Mouse (Mus musculus): ENCODE data around the gene Apopt1.

Apopt1 gene

GRCm38 (mm10) chr12:111681305-111681704, 31.8 kb upstream of the Apopt1 start:
- no peak for DNase-seq

GRCm38 (mm10) chr12:111682003-111682402, 31.1 kb upstream of the Apopt1 start:
- DNase-seq: no peak

- DNase-seq: no peak
Observed at GRCm38 (mm10) chr12:111682806-111683205, 30.3 kb upstream of the Apopt1 start.

- DNase-seq: no peak
Observed at GRCm38 (mm10) chr12:111686390-111686789, 26.7 kb upstream of the Apopt1 start.

GRCm38 (mm10) chr12:111687350-111688068, 25.6 kb upstream of the Apopt1 start:
- DNase-seq: no peak

GRCm38 (mm10) chr12:111688069-111688428, 25.0 kb upstream of the Apopt1 start:
- DNase-seq: no peak

GRCm38 (mm10) chr12:111689426-111689825, 23.6 kb upstream of the Apopt1 start:
- no peak for DNase-seq

- peak; percentile 50 to 69 for DNase-seq
Observed at GRCm38 (mm10) chr12:111691346-111691872, 21.7 kb upstream of the Apopt1 start.

GRCm38 (mm10) chr12:111692899-111693298, 20.2 kb upstream of the Apopt1 start:
- peak in 1 of 2 experiments; percentile 26 for DNase-seq

GRCm38 (mm10) chr12:111693341-111694270, 19.5 kb upstream of the Apopt1 start:
- peak in 1 of 2 experiments; percentile 34 for DNase-seq

- peak in 1 of 2 experiments; percentile 44 for DNase-seq
Observed at GRCm38 (mm10) chr12:111694271-111694781, 18.7 kb upstream of the Apopt1 start.

- DNase-seq: peak in 1 of 2 experiments; percentile 27
Observed at GRCm38 (mm10) chr12:111694880-111695804, 17.9 kb upstream of the Apopt1 start.

- peak; percentile 70 for DNase-seq
Observed at GRCm38 (mm10) chr12:111696239-111696638, 16.8 kb upstream of the Apopt1 start.

GRCm38 (mm10) chr12:111697708-111698107, 15.4 kb upstream of the Apopt1 start:
- DNase-seq: no peak

GRCm38 (mm10) chr12:111698346-111698913, 14.6 kb upstream of the Apopt1 start:
- no peak for DNase-seq

GRCm38 (mm10) chr12:111699542-111699941, 13.5 kb upstream of the Apopt1 start:
- no peak for DNase-seq

GRCm38 (mm10) chr12:111700920-111701458, 12.1 kb upstream of the Apopt1 start:
- no peak for DNase-seq

- no peak for DNase-seq
Observed at GRCm38 (mm10) chr12:111703301-111703700, 9.8 kb upstream of the Apopt1 start.

GRCm38 (mm10) chr12:111704609-111705008, 8.5 kb upstream of the Apopt1 start:
- no peak for DNase-seq

GRCm38 (mm10) chr12:111705186-111705973, 7.7 kb upstream of the Apopt1 start:
- no peak for DNase-seq

- no peak for DNase-seq
Observed at GRCm38 (mm10) chr12:111708181-111708580, 4.9 kb upstream of the Apopt1 start.
